Mouse (Mus musculus) heart, adult 2 months (tissue): ENCODE results near the gene Pdzrn3.

ENCODE experiments used
- CTCF ChIP-seq: fragments of 200-600 bp; IDR thresholded peaks from 2 replicates; pipeline ENCODE4 v1.8.1; 2022; ENCODE audit warnings: antibody characterized with exemption, mild to moderate bottlenecking, moderate library complexity
- POLR2A ChIP-seq: fragments of 200-500 bp; IDR thresholded peaks from 2 replicates; pipeline ENCODE4 v1.6.1; 2011; ENCODE audit warnings: mild to moderate bottlenecking, low read depth, low read length, control low read depth; ENCODE audit not compliant: insufficient read depth

DNA sequence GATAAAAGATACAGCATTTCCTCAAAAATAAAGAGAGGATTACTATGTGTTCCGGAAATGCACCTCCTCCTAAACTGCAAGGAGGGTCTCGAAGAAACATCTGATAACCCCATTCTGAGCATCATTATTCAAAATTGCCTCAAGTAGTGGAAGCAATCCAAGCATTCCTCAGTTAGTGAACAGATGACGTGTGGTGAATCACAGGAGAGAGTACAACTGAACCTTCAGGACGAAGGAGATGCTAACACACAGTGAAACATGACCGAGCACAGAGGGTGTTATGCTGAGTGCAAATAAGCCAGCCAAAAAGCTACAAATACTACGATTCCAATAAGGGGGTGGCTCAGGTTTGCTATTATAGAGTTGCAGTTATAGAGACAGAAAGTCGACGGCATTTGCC, 101.4 kb downstream of the Pdzrn3 start:
- TF ChIP-seq CTCF: no peak
- TF ChIP-seq POLR2A: no peak
